Mouse (Mus musculus): Measurements from ENCODE around the gene Olfr353. TPM values are rescaled to one million over a fixed set of nuclear protein-coding genes. Genes with fewer than 3 reads are reported as not detected.

Gene Olfr353
- polyA plus RNA-seq (2015; fragmentation: Nextera tagmentation; extraction: Ambion mirVana): not detected in 2 replicates

DNA sequence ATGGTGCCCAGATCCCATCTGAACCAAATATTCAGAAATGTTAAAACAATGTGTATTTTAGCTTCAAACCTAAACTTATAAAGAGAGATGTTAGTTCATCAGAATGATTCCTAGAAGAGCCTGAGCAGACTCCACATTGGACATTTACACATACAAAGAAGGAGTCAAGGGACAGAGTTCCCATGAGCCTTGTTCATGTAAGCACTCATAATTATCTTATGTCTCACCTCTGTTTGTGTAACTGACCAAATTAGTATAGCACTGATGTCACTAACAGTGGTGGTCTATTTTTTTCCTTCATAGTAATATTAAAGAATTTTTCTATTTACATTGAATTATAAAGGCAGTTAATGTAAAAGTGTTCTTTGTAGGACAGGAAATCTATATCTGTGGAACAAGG lies at the start of gene Olfr353:
Gene Olfr353, minus strand, starts transcription at position 101 of the 400 bp plus-strand sequence.
- DNase-seq (ENCODE audit: low spot score): no peak

DNA sequence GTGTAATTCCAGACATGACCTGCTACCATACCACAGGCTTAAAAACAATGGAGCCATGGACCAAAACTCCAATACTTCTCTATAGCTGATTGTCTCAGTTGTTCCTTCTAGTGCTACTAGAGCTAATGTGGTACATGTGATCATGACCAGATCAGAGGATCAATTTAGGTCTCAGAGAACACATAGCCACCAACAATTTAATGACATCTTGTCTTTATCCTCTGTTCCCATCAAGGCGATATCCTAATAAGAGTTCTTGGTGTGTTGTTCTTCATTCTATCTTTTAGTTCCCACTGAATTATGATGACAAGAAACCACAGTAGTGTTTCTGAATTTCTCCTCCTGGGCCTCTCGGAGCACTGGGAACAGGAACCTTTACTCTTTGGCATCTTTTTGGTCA lies 44.1 kb upstream of the Olfr353 start, which contains the start of gene Olfr356:
Gene Olfr356, plus strand, starts transcription at position 301 of the 400 bp plus-strand sequence.
- DNase-seq (ENCODE audit: low spot score): no peak

DNA sequence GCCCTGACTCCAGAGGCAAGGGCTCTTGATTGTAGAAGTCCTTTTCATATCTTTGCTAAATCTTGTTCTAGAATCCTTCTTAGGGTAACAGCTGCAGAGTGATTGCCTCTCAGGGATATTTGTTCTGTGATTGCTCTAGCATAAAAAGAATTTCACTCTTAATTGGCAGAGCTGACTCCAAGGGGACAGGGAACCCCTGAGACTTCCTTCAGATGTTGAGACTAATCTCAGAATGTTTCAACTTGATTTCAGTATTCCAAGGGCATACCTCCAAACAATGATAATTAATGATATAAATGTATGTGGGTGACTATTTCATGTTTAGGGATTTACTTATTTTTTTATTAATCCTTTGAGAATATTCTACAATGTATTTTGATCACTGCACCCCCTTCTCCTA lies 36.1 kb upstream of the Olfr353 start, which contains the start of gene Olfr355:
Gene Olfr355, minus strand, starts transcription at position 101 of the 400 bp plus-strand sequence.
- DNase-seq (ENCODE audit: low spot score): no peak

DNA sequence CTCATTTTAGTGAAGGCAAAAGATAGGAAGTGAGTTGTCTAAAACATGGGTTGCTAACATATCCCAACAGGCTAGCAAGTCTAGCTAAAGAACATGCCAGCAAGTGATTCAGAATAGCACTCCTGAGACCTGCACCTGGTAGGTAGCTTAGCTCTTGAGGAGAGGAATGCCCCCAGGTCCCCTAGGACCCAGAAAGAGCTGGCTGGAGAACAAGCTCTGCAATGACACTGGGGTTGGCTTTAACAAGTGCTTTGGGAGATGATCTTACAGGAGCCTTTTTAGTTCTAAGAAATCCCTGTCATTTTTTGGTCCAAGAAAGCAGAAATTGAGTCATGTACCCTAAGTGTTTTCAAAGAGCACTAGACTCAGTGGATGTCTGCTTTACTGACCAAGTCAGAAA lies 12.6 kb upstream of the Olfr353 start, which contains the start of gene Olfr354:
Gene Olfr354, plus strand, starts transcription at position 301 of the 400 bp plus-strand sequence.
- DNase-seq (ENCODE audit: low spot score): no peak

DNA sequence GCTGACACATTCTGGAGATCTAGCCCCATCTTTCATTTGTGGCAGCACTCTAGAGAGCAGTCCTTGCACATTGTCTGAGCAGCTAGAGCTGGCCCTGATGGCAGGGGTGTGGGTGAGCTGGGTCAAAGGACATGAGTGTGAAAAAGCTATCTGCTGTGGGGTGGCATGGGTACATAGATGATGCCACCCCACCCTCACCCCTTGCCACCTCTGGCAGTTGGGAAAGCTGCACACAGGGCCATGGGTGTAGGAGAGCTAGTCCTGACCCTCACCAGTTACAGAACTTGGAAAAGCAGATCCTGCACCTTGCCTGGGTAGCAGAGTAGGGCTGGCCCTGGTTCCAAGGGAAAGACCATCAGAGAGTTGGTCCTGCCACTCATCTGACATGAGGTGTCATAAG lies 4.4 kb upstream of the Olfr353 start:
- no peak for DNase-seq (ENCODE audit: low spot score)

DNA sequence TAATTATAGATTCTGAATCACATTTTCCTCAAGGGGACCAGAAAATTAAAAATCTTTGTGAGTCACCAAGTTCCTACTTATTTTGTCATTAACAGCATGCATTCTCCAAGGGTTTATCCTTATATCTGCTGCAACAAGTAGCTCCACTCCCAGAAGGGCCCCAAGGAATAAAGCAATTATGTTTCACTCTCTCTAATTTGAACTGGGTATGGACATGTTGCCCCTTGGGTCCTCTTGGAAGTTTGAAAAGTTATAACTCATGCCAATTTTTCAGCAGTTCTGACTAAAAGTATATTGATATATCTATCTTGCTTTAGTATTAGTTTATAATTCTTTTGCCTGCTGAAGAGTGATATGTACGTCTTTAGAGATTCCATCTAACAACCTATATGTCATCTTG lies 24.6 kb downstream of the Olfr353 start, which contains the start of gene Olfr352:
Gene Olfr352, plus strand, starts transcription at position 301 of the 400 bp plus-strand sequence.
- no peak for DNase-seq (ENCODE audit: low spot score)

DNA sequence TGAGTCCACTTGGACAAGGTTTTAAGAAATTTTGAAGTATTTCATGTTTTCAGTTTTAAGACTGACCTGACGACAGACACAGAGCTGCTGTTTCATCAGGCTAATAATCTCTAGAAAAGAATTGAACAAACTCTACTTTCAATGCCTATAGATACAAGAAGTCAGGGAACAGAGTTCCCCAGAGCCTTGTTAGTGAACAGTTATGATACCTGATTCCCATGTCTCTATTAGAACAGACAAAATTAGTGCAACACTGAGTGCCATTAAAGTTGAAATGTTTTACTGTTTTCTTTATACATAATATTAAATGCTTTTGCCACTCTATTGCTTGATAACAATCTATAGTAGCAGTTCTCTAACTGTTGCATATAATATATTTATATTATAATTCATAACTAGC lies 30.2 kb downstream of the Olfr353 start, which contains the start of gene Olfr351:
Gene Olfr351, minus strand, starts transcription at position 101 of the 400 bp plus-strand sequence.
- DNase-seq (ENCODE audit: low spot score): no peak

DNA sequence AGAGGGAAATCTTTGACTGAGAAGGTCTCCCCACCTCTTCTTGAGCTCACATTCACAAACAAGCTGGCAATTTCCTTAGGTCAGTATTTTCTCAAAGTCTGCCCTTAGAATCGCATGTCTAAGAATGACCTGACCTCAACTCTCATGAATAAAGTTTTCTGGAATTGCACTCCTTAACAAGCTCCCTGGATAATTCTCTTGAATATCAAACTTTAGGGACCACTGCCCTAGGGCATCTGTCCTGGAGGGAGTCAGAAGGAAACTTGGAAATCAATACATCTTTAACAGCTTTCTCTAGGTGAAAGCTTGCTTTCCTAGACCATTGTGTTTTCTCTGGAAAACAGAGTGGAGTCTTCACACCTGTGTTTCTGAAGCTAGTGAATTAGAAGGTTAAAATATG lies 46.7 kb downstream of the Olfr353 start, which contains the start of gene Olfr350:
Gene Olfr350, plus strand, starts transcription at position 301 of the 400 bp plus-strand sequence.
- no peak for DNase-seq (ENCODE audit: low spot score)

Other genes with a start within 250 kb of the Olfr353 start
- gene Olfr346, start 207.1 kb downstream of the Olfr353 start, polyA plus RNA-seq (2015; fragmentation: Nextera tagmentation; extraction: Ambion mirVana): not detected in 2 replicates
- gene Olfr347, start 161.0 kb downstream of the Olfr353 start, polyA plus RNA-seq (2015; fragmentation: Nextera tagmentation; extraction: Ambion mirVana): not detected in 2 replicates
- gene Olfr348, start 108.7 kb downstream of the Olfr353 start, polyA plus RNA-seq (2015; fragmentation: Nextera tagmentation; extraction: Ambion mirVana): not detected in 2 replicates
- not detected in 2 replicates for gene Olfr50, start 102.4 kb downstream of the Olfr353 start, polyA plus RNA-seq (2015; fragmentation: Nextera tagmentation; extraction: Ambion mirVana)
- not detected in 2 replicates for gene Olfr3, start 75.9 kb downstream of the Olfr353 start, polyA plus RNA-seq (2015; fragmentation: Nextera tagmentation; extraction: Ambion mirVana)
- not detected in 2 replicates for gene Olfr350, start 46.6 kb downstream of the Olfr353 start, polyA plus RNA-seq (2015; fragmentation: Nextera tagmentation; extraction: Ambion mirVana)
- not detected in 2 replicates for gene Olfr351, start 30.3 kb downstream of the Olfr353 start, polyA plus RNA-seq (2015; fragmentation: Nextera tagmentation; extraction: Ambion mirVana)
- gene Olfr352, start 24.5 kb downstream of the Olfr353 start, polyA plus RNA-seq (2015; fragmentation: Nextera tagmentation; extraction: Ambion mirVana): not detected in 2 replicates
- not detected in 2 replicates for gene Olfr354, start 12.7 kb upstream of the Olfr353 start, polyA plus RNA-seq (2015; fragmentation: Nextera tagmentation; extraction: Ambion mirVana)
- not detected in 2 replicates for gene Olfr355, start 36.0 kb upstream of the Olfr353 start, polyA plus RNA-seq (2015; fragmentation: Nextera tagmentation; extraction: Ambion mirVana)
- gene Olfr356, start 44.2 kb upstream of the Olfr353 start, polyA plus RNA-seq (2015; fragmentation: Nextera tagmentation; extraction: Ambion mirVana): not detected in 2 replicates
- gene Olfr357, start 100.9 kb upstream of the Olfr353 start, polyA plus RNA-seq (2015; fragmentation: Nextera tagmentation; extraction: Ambion mirVana): not detected in 2 replicates
- not detected in 2 replicates for gene Olfr358, start 116.4 kb upstream of the Olfr353 start, polyA plus RNA-seq (2015; fragmentation: Nextera tagmentation; extraction: Ambion mirVana)
- not detected in 2 replicates for gene Olfr360, start 172.8 kb upstream of the Olfr353 start, polyA plus RNA-seq (2015; fragmentation: Nextera tagmentation; extraction: Ambion mirVana)
- gene Olfr361, start 196.4 kb upstream of the Olfr353 start, polyA plus RNA-seq (2015; fragmentation: Nextera tagmentation; extraction: Ambion mirVana): not detected in 2 replicates
- not detected in 2 replicates for gene Olfr362, start 225.0 kb upstream of the Olfr353 start, polyA plus RNA-seq (2015; fragmentation: Nextera tagmentation; extraction: Ambion mirVana)
- gene Olfr364-ps1, start 246.4 kb upstream of the Olfr353 start, polyA plus RNA-seq (2015; fragmentation: Nextera tagmentation; extraction: Ambion mirVana): not detected in 2 replicates

Data from thymus, postnatal 0 days (tissue).